Mouse (Mus musculus): Measurements from ENCODE around the gene Tatdn3.

GRCm38 (mm10) chr1:191105246-191105645 is 42.5 kb upstream of the Tatdn3 start:
- TF ChIP-seq POLR2A (IDR thresholded peaks at IDR 0.05; ENCODE audit: control insufficient read depth, extremely low read depth, insufficient read depth, low read length, poor library complexity) (no peak), CTCF (IDR thresholded peaks at IDR 0.05; ENCODE audit: borderline replicate concordance, control insufficient read depth, extremely low read depth, insufficient read depth, low read length, poor library complexity) (no peak)

All from thymus, adult 2 months (tissue).